Mouse (Mus musculus) cortical plate, adult 2 months (tissue): ENCODE measurements around the gene Zbp1. TPM values are rescaled to one million over a fixed set of nuclear protein-coding genes. Genes with fewer than 3 reads are reported as not detected.

ENCODE experiments used
- H3K27ac ChIP-seq: fragments of 200-500 bp; 2 replicates; pipeline ENCODE4 v1.5.1; 2012; ENCODE audit warnings: low read length, control low read depth, inconsistent platforms; ENCODE audit not compliant: insufficient read depth
- H3K4me1 ChIP-seq: fragments of 200-500 bp; 2 replicates; pipeline ENCODE4 v1.6.1; 2011; ENCODE audit warnings: low read length; ENCODE audit not compliant: control insufficient read depth, insufficient read depth
- H3K4me3 ChIP-seq: fragments of 200-500 bp; 2 replicates; pipeline ENCODE4 v1.5.1; 2011; ENCODE audit warnings: mild to moderate bottlenecking, low read length, control low read depth; ENCODE audit not compliant: insufficient read depth
- CTCF ChIP-seq: fragments of 200-500 bp; IDR thresholded peaks from 2 replicates; pipeline ENCODE4 v1.5.1; 2011; ENCODE audit warnings: mild to moderate bottlenecking, control low read depth, low read length; ENCODE audit not compliant: insufficient read depth; ENCODE audit errors: extremely low read depth
- POLR2A ChIP-seq: fragments of 200-500 bp; IDR thresholded peaks from 2 replicates; pipeline ENCODE4 v1.6.1; 2011; ENCODE audit warnings: mild to moderate bottlenecking, low read length, control low read depth; ENCODE audit not compliant: insufficient read depth; ENCODE audit errors: extremely low read depth
- polyA plus RNA-seq: library from polyadenylated mRNA; depleted of rRNA; stranded (reverse); fragments of >200 nt; gene quantifications from 2 replicates; pipeline ENCODE4 v1.2.3, GENCODE M21; 2012; rRNA removed

The Zbp1 gene
- 0.55 and 1.0 TPM in 2 replicates for polyA plus RNA-seq

- TF ChIP-seq CTCF (no peak), POLR2A (no peak)
- Histone ChIP-seq H3K4me3 (no peak within 1 kb of the TSS), H3K27ac (no peak within 1 kb of the TSS), H3K4me1 (no peaks in the 10 kb centered on the region)
Observed at GRCm38 (mm10) chr2:173218416-173219141, at the start of gene Zbp1. TSS of gene Zbp1 (minus strand) at chr2:173218923.

- no peak overlapping the region for H3K27ac ChIP-seq
- no peak overlapping the region for H3K4me3 ChIP-seq
- no peak for TF ChIP-seq POLR2A
- no peak for TF ChIP-seq CTCF
- no peaks in the 10 kb centered on the region; the same call in none of the 2 replicates for H3K4me1 ChIP-seq
Observed at GRCm38 (mm10) chr2:173267562-173267961, 48.8 kb upstream of the Zbp1 start.

GRCm38 (mm10) chr2:173266349-173267112, 47.8 kb upstream of the Zbp1 start:
- Histone ChIP-seq H3K4me1 (no peaks in the 10 kb centered on the region; the same call in 1 of the 2 replicates), H3K27ac (no peak overlapping the region), H3K4me3 (no peak overlapping the region)
- no peak for TF ChIP-seq POLR2A
- no peak for TF ChIP-seq CTCF

GRCm38 (mm10) chr2:173265468-173266265, 46.9 kb upstream of the Zbp1 start:
- H3K27ac ChIP-seq: no peak overlapping the region
- TF ChIP-seq POLR2A: no peak
- TF ChIP-seq CTCF: no peak
- no peaks in the 10 kb centered on the region; the same call in 1 of the 2 replicates for H3K4me1 ChIP-seq
- no peak overlapping the region for H3K4me3 ChIP-seq

- TF ChIP-seq POLR2A (no peak), CTCF (no peak)
- no peak overlapping the region for H3K4me3 ChIP-seq
- H3K4me1 ChIP-seq: no peaks in the 10 kb centered on the region; the same call in 1 of the 2 replicates
- H3K27ac ChIP-seq: no peak overlapping the region
Observed at GRCm38 (mm10) chr2:173264467-173265128, 45.9 kb upstream of the Zbp1 start.

- H3K4me1 ChIP-seq: no peaks in the 10 kb centered on the region; the same call in 1 of the 2 replicates
- TF ChIP-seq CTCF (no peak), POLR2A (no peak)
- H3K27ac ChIP-seq: no peak overlapping the region
- H3K4me3 ChIP-seq: no peak overlapping the region
Observed at GRCm38 (mm10) chr2:173263636-173264330, 45.1 kb upstream of the Zbp1 start.

GRCm38 (mm10) chr2:173261497-173261896, 42.8 kb upstream of the Zbp1 start:
- Histone ChIP-seq H3K27ac (no peak overlapping the region), H3K4me3 (no peak overlapping the region), H3K4me1 (no peaks in the 10 kb centered on the region)
- TF ChIP-seq CTCF: no peak
- no peak for TF ChIP-seq POLR2A

GRCm38 (mm10) chr2:173258459-173259091, 39.9 kb upstream of the Zbp1 start:
- Histone ChIP-seq H3K4me1 (peaks cover 4% of the 10 kb centered on the region; the same call in 1 of the 2 replicates), H3K4me3 (no peak overlapping the region), H3K27ac (no peak overlapping the region)
- TF ChIP-seq CTCF: no peak
- no peak for TF ChIP-seq POLR2A
